Mouse (Mus musculus) lung, embryonic 15.5 days (tissue): Measurements from ENCODE around the gene Rhog. TPM values are rescaled to one million over a fixed set of nuclear protein-coding genes. Genes with fewer than 3 reads are reported as not detected.

Source experiments
- ATAC-seq: fragments of 200-750 bp; cut with Nextera tagmentation; 2 replicates; pipeline ENCODE4 v1.8.0; 2017; ENCODE audit warnings: moderate number of reproducible peaks, borderline replicate concordance; ENCODE audit not compliant: low FRiP score, low TSS enrichment; ENCODE audit errors: extremely low read depth
- H3K27ac ChIP-seq: fragments of 300-500 bp; sonication (generic); 2 replicates; pipeline ENCODE4 v1.5.1; 2015; ENCODE audit warnings: moderate library complexity, mild to moderate bottlenecking, inconsistent platforms
- H3K27me3 ChIP-seq: fragments of 300-500 bp; sonication (generic); 2 replicates; pipeline ENCODE4 v1.6.1; 2015; ENCODE audit warnings: inconsistent platforms
- H3K36me3 ChIP-seq: fragments of 300-500 bp; sonication (generic); 2 replicates; pipeline ENCODE4 v1.6.1; 2015; ENCODE audit warnings: inconsistent platforms
- H3K4me1 ChIP-seq: fragments of 300-500 bp; sonication (generic); 2 replicates; pipeline ENCODE4 v1.6.1; 2015; ENCODE audit warnings: inconsistent platforms
- H3K4me2 ChIP-seq: fragments of 300-500 bp; sonication (generic); 2 replicates; pipeline ENCODE4 v1.6.1; 2015; ENCODE audit warnings: inconsistent platforms, mild to moderate bottlenecking, moderate library complexity
- H3K4me3 ChIP-seq: fragments of 300-500 bp; sonication (generic); 2 replicates; pipeline ENCODE4 v1.5.1; 2015; ENCODE audit warnings: mild to moderate bottlenecking, inconsistent platforms
- H3K9ac ChIP-seq: fragments of 300-500 bp; sonication (generic); 2 replicates; pipeline ENCODE4 v1.6.1; 2015; ENCODE audit warnings: inconsistent platforms
- H3K9me3 ChIP-seq: fragments of 300-500 bp; sonication (generic); 2 replicates; pipeline ENCODE4 v1.6.1; 2016; ENCODE audit warnings: inconsistent platforms
- WGBS: fragments of 180-500 bp; shearing (Covaris S2); methylation state at CpG from one replicate; pipeline ENCODE4 v1.1.7; 2015; 5-methylcytosine and 5-hydroxymethylcytosine counted together
- polyA plus RNA-seq: library from polyadenylated mRNA; unstranded; fragments of >200 nt; fragmentation: Nextera tagmentation; extraction: Ambion mirVana; gene quantifications from 2 replicates; pipeline ENCODE4 v1.2.1, GENCODE M21; 2015

Rhog gene
- polyA plus RNA-seq, 1 experiment from 2014 or later: 74.5 TPM

- peak overlapping the region; percentile 83 for H3K9ac ChIP-seq
- H3K27ac ChIP-seq: peak overlapping the region; percentile 99
- peak overlapping the region; percentile 78 for H3K4me3 ChIP-seq
- H3K27me3 ChIP-seq: no peaks in the 10 kb centered on the region
- H3K4me1 ChIP-seq: peaks cover 45% of the 10 kb centered on the region
- WGBS: under 1% methylated on average over 43 of the region's 49 CpGs
- H3K4me2 ChIP-seq: peak overlapping the region; percentile 86
- H3K36me3 ChIP-seq: no peaks in the 10 kb centered on the region
- ATAC-seq: peak; percentile 87
- no peaks in the 10 kb centered on the region for H3K9me3 ChIP-seq
These were observed 5.8 kb downstream of the Rhog start for GRCm38 (mm10) chr7:102249896-102250630.

GRCm38 (mm10) chr7:102249531-102249895, 6.3 kb downstream of the Rhog start:
- peak overlapping the region; percentile 99 for H3K27ac ChIP-seq
- no peaks in the 10 kb centered on the region for H3K9me3 ChIP-seq
- peak overlapping the region; percentile 78 for H3K4me3 ChIP-seq
- H3K36me3 ChIP-seq: no peaks in the 10 kb centered on the region
- H3K9ac ChIP-seq: peak overlapping the region; percentile 83
- peaks cover 50% of the 10 kb centered on the region for H3K4me1 ChIP-seq
- H3K27me3 ChIP-seq: no peaks in the 10 kb centered on the region
- peak overlapping the region; percentile 86 for H3K4me2 ChIP-seq
- peak; percentile 23 for ATAC-seq
- 2% methylated on average over 23 of the region's 23 CpGs for WGBS

GRCm38 (mm10) chr7:102248691-102249404, 7.0 kb downstream of the Rhog start:
- H3K9ac ChIP-seq: peak overlapping the region; percentile 83
- WGBS: 10% methylated on average over 16 of the region's 16 CpGs

GRCm38 (mm10) chr7:102246956-102247797, 8.7 kb downstream of the Rhog start:
- Histone ChIP-seq H3K27me3 (no peaks in the 10 kb centered on the region), H3K4me3 (peak overlapping the region; percentile 78), H3K9ac (no peak overlapping the region), H3K36me3 (no peaks in the 10 kb centered on the region), H3K4me1 (peaks cover 60% of the 10 kb centered on the region), H3K27ac (peak overlapping the region; percentile 75; the same call in 1 of the 2 replicates), H3K4me2 (peak overlapping the region; percentile 86), H3K9me3 (no peaks in the 10 kb centered on the region)
- WGBS: 51% methylated on average over 12 of the region's 12 CpGs
- no peak for ATAC-seq

More at GRCm38 (mm10) chr7:102248691-102249404, 7.0 kb downstream of the Rhog start:
- H3K4me2 ChIP-seq: peak overlapping the region; percentile 86
- H3K4me3 ChIP-seq: peak overlapping the region; percentile 78
- no peaks in the 10 kb centered on the region for H3K9me3 ChIP-seq
- no peaks in the 10 kb centered on the region for H3K27me3 ChIP-seq
- ATAC-seq: no peak
- H3K36me3 ChIP-seq: no peaks in the 10 kb centered on the region
- peak overlapping the region; percentile 99 for H3K27ac ChIP-seq
- peaks cover 57% of the 10 kb centered on the region for H3K4me1 ChIP-seq

- H3K4me1 ChIP-seq: peaks cover 60% of the 10 kb centered on the region
- H3K9me3 ChIP-seq: no peaks in the 10 kb centered on the region
- H3K9ac ChIP-seq: 0 out of 2 replicates have a peak overlapping the region, but pooled peaks have one; percentile 14
- peak overlapping the region; percentile 86 for H3K4me2 ChIP-seq
- ATAC-seq: no peak
- H3K36me3 ChIP-seq: peaks cover 6% of the 10 kb centered on the region; the same call in 1 of the 2 replicates
- H3K27me3 ChIP-seq: no peaks in the 10 kb centered on the region
- WGBS: 48% methylated on average over 6 of the region's 6 CpGs
- 0 out of 2 replicates have a peak overlapping the region, but pooled peaks have one; percentile 1 for H3K4me3 ChIP-seq
- peak overlapping the region; percentile 75 for H3K27ac ChIP-seq
These were observed 9.6 kb downstream of the Rhog start for GRCm38 (mm10) chr7:102246265-102246664.

- H3K27me3 ChIP-seq: no peaks in the 10 kb centered on the region
- H3K4me1 ChIP-seq: peaks cover 57% of the 10 kb centered on the region
- peak overlapping the region; percentile 86 for H3K4me2 ChIP-seq
- WGBS: 23% methylated on average over 1 of the region's 1 CpGs
- H3K27ac ChIP-seq: peak overlapping the region; percentile 75
- no peaks in the 10 kb centered on the region for H3K9me3 ChIP-seq
- peaks cover 10% of the 10 kb centered on the region; the same call in 1 of the 2 replicates for H3K36me3 ChIP-seq
- 0 out of 2 replicates have a peak overlapping the region, but pooled peaks have one; percentile 1 for H3K4me3 ChIP-seq
- H3K9ac ChIP-seq: no peak overlapping the region
- ATAC-seq: no peak
These were observed 10.1 kb downstream of the Rhog start for GRCm38 (mm10) chr7:102245775-102246174.

- Histone ChIP-seq H3K4me1 (peaks cover 57% of the 10 kb centered on the region), H3K36me3 (peaks cover 17% of the 10 kb centered on the region), H3K9me3 (no peaks in the 10 kb centered on the region), H3K4me2 (no peak overlapping the region; the same call in 1 of the 2 replicates), H3K27ac (peak overlapping the region; percentile 75), H3K27me3 (no peaks in the 10 kb centered on the region), H3K4me3 (no peak overlapping the region), H3K9ac (no peak overlapping the region)
- ATAC-seq: no peak
- 66% methylated on average over 3 of the region's 3 CpGs for WGBS
These were observed 10.9 kb downstream of the Rhog start for GRCm38 (mm10) chr7:102244782-102245535.

GRCm38 (mm10) chr7:102243870-102244269, 12.0 kb downstream of the Rhog start:
- no peaks in the 10 kb centered on the region for H3K9me3 ChIP-seq
- no peak overlapping the region for H3K27ac ChIP-seq
- H3K4me2 ChIP-seq: no peak overlapping the region
- WGBS: 50% methylated on average over 2 of the region's 2 CpGs
- H3K9ac ChIP-seq: no peak overlapping the region
- H3K4me1 ChIP-seq: peaks cover 53% of the 10 kb centered on the region
- H3K4me3 ChIP-seq: no peak overlapping the region
- peaks cover 27% of the 10 kb centered on the region for H3K36me3 ChIP-seq
- no peak for ATAC-seq
- H3K27me3 ChIP-seq: no peaks in the 10 kb centered on the region

- H3K9me3 ChIP-seq: no peaks in the 10 kb centered on the region
- H3K4me2 ChIP-seq: no peak overlapping the region
- H3K36me3 ChIP-seq: peaks cover 36% of the 10 kb centered on the region
- no peak overlapping the region for H3K9ac ChIP-seq
- peaks cover 44% of the 10 kb centered on the region for H3K4me1 ChIP-seq
- WGBS: 65% methylated on average over 3 of the region's 3 CpGs
- H3K27ac ChIP-seq: no peak overlapping the region
- H3K4me3 ChIP-seq: no peak overlapping the region
- ATAC-seq: no peak
- H3K27me3 ChIP-seq: no peaks in the 10 kb centered on the region
These were observed 12.9 kb downstream of the Rhog start for GRCm38 (mm10) chr7:102242917-102243316.

GRCm38 (mm10) chr7:102242371-102242770, 13.5 kb downstream of the Rhog start:
- WGBS: 79% methylated on average over 5 of the region's 5 CpGs
- Histone ChIP-seq H3K4me3 (no peak overlapping the region), H3K4me2 (no peak overlapping the region), H3K36me3 (peaks cover 42% of the 10 kb centered on the region), H3K4me1 (peaks cover 38% of the 10 kb centered on the region), H3K9ac (no peak overlapping the region), H3K9me3 (no peaks in the 10 kb centered on the region), H3K27ac (no peak overlapping the region), H3K27me3 (no peaks in the 10 kb centered on the region)
- no peak for ATAC-seq

- no peak for ATAC-seq
- H3K4me3 ChIP-seq: no peak overlapping the region
- H3K4me2 ChIP-seq: no peak overlapping the region
- no peaks in the 10 kb centered on the region for H3K9me3 ChIP-seq
- peaks cover 60% of the 10 kb centered on the region for H3K36me3 ChIP-seq
- WGBS: 77% methylated on average over 16 of the region's 16 CpGs
- no peak overlapping the region for H3K27ac ChIP-seq
- H3K9ac ChIP-seq: no peak overlapping the region
- H3K4me1 ChIP-seq: peaks cover 11% of the 10 kb centered on the region
- no peaks in the 10 kb centered on the region for H3K27me3 ChIP-seq
These were observed 16.3 kb downstream of the Rhog start for GRCm38 (mm10) chr7:102239591-102239990.
